Mouse (Mus musculus): ENCODE data around the gene Gm1043.

The Gm1043 gene

GRCm38 (mm10) chr5:37109280-37109849 is 24.2 kb downstream of the Gm1043 start:
- in situ Hi-C loops (cut with MboI; ENCODE audit: low sequenced_read_pairs), result no loop called here

- in situ Hi-C loops (cut with MboI; ENCODE audit: low sequenced_read_pairs), result loop anchor here (5.0 kb wide), 1 partner anchor 160 kb away; no protein-coding TSS in a partner anchor
Measured at GRCm38 (mm10) chr5:37112389-37112788, 27.2 kb downstream of the Gm1043 start.

GRCm38 (mm10) chr5:37117126-37117525 is 32.0 kb downstream of the Gm1043 start:
- in situ Hi-C loops (cut with MboI; ENCODE audit: low sequenced_read_pairs), result no loop called here

- in situ Hi-C loops (cut with MboI; ENCODE audit: low sequenced_read_pairs), result no loop called here
Measured at GRCm38 (mm10) chr5:37118242-37118641, 33.1 kb downstream of the Gm1043 start.

- in situ Hi-C loops (cut with MboI; ENCODE audit: low sequenced_read_pairs), result no loop called here
Measured at GRCm38 (mm10) chr5:37121186-37121680, 36.1 kb downstream of the Gm1043 start.

- in situ Hi-C loops (cut with MboI; ENCODE audit: low sequenced_read_pairs), result no loop called here
Measured at GRCm38 (mm10) chr5:37131841-37132240, 46.7 kb downstream of the Gm1043 start.

GRCm38 (mm10) chr5:37141745-37142144 is 56.6 kb downstream of the Gm1043 start:
- in situ Hi-C loops (cut with MboI; ENCODE audit: low sequenced_read_pairs), result no loop called here

- in situ Hi-C loops (cut with MboI; ENCODE audit: low sequenced_read_pairs), result no loop called here
Measured at GRCm38 (mm10) chr5:37147536-37147935, 62.4 kb downstream of the Gm1043 start.

- in situ Hi-C loops (cut with MboI; ENCODE audit: low sequenced_read_pairs), result no loop called here
Measured at GRCm38 (mm10) chr5:37150650-37151049, 65.5 kb downstream of the Gm1043 start.

GRCm38 (mm10) chr5:37154472-37154871 is 69.3 kb downstream of the Gm1043 start:
- in situ Hi-C loops (cut with MboI; ENCODE audit: low sequenced_read_pairs), result no loop called here

- in situ Hi-C loops (cut with MboI; ENCODE audit: low sequenced_read_pairs), result no loop called here
Measured at GRCm38 (mm10) chr5:37158408-37158807, 73.2 kb downstream of the Gm1043 start.

- in situ Hi-C loops (cut with MboI; ENCODE audit: low sequenced_read_pairs), result no loop called here
Measured at GRCm38 (mm10) chr5:37162871-37163781, 78.0 kb downstream of the Gm1043 start.

GRCm38 (mm10) chr5:37176466-37176865 is 91.3 kb downstream of the Gm1043 start:
- in situ Hi-C loops (cut with MboI; ENCODE audit: low sequenced_read_pairs), result no loop called here

- in situ Hi-C loops (cut with MboI; ENCODE audit: low sequenced_read_pairs), result no loop called here
Measured at GRCm38 (mm10) chr5:37177061-37177460, 91.9 kb downstream of the Gm1043 start.

- in situ Hi-C loops (cut with MboI; ENCODE audit: low sequenced_read_pairs), result no loop called here
Measured at GRCm38 (mm10) chr5:37178811-37179210, 93.6 kb downstream of the Gm1043 start.

- in situ Hi-C loops (cut with MboI; ENCODE audit: low sequenced_read_pairs), result no loop called here
Measured at GRCm38 (mm10) chr5:37179872-37180271, 94.7 kb downstream of the Gm1043 start.

GRCm38 (mm10) chr5:37180624-37181023 is 95.5 kb downstream of the Gm1043 start:
- in situ Hi-C loops (cut with MboI; ENCODE audit: low sequenced_read_pairs), result no loop called here

- in situ Hi-C loops (cut with MboI; ENCODE audit: low sequenced_read_pairs), result no loop called here
Measured at GRCm38 (mm10) chr5:37184605-37185004, 99.4 kb downstream of the Gm1043 start.

- in situ Hi-C loops (cut with MboI; ENCODE audit: low sequenced_read_pairs), result no loop called here
Measured at GRCm38 (mm10) chr5:37190378-37190777, 105.2 kb downstream of the Gm1043 start.

- in situ Hi-C loops (cut with MboI; ENCODE audit: low sequenced_read_pairs), result no loop called here
Measured at GRCm38 (mm10) chr5:37196196-37196595, 111.0 kb downstream of the Gm1043 start.

- in situ Hi-C loops (cut with MboI; ENCODE audit: low sequenced_read_pairs), result no loop called here
Measured at GRCm38 (mm10) chr5:37196666-37197250, 111.6 kb downstream of the Gm1043 start.

GRCm38 (mm10) chr5:37197423-37197822 is 112.3 kb downstream of the Gm1043 start:
- in situ Hi-C loops (cut with MboI; ENCODE audit: low sequenced_read_pairs), result no loop called here
